Mouse (Mus musculus) left cerebral cortex, postnatal 25 days (tissue): ENCODE data around the gene Snx17. TPM values are rescaled to one million over a fixed set of nuclear protein-coding genes. Genes with fewer than 3 reads are reported as not detected.

Experiments
- DNase-seq, 2 experiments: peaks; one replicate each; pipeline ENCODE4 v3.0.0; 2022; ENCODE audit warnings: low spot score in 2 of 2, mixed read lengths in 1 of 2
- intact Hi-C: fragments of 180-260 bp; cut with DNase I; formaldehyde crosslinking; loops from one replicate; pipeline ENCODE4 v1.15.1; 2025
- total RNA-seq, 2 experiments: library from RNA; stranded (reverse); gene quantifications; 2 replicates each; pipeline ENCODE4 v1.2.3; 2021

Gene Snx17
- total RNA-seq, 2 experiments from 2014 or later, result 72.2 to 75.5 TPM

DNA sequence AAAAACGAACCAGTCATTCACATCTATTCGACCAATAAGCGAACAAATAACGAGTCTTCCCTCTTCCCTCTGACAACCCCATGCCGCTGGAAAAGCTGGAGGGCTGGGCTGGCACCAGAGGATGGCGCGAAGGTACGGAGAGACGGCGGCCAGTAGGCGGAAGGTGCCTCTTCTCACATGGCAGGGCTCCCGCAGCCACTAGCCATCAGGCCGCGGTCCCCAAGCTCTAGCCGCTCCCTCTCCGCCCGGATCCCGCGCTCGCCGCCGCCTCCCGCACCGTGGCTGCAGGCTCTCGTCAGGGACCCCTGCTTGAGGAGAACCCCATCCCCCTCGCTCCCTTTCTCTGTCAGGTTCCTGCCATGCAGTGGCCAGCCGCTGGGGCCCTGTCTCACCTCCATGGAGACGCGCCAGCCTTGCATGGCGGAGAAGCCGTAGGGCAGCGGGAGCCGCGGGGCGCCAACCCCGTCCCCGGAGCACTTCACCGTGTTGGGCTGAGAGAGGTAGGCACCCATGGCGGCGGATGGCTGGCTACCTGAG, 27.0 kb downstream of the Snx17 start:
- intact Hi-C loops, result loop anchor here (2.0 to 5.0 kb wide), 3 partner anchors 71 to 232 kb away; partner anchors contain the start of genes Ift172 and Zfp512
- DNase-seq, result peak; percentile 55 to 57

DNA sequence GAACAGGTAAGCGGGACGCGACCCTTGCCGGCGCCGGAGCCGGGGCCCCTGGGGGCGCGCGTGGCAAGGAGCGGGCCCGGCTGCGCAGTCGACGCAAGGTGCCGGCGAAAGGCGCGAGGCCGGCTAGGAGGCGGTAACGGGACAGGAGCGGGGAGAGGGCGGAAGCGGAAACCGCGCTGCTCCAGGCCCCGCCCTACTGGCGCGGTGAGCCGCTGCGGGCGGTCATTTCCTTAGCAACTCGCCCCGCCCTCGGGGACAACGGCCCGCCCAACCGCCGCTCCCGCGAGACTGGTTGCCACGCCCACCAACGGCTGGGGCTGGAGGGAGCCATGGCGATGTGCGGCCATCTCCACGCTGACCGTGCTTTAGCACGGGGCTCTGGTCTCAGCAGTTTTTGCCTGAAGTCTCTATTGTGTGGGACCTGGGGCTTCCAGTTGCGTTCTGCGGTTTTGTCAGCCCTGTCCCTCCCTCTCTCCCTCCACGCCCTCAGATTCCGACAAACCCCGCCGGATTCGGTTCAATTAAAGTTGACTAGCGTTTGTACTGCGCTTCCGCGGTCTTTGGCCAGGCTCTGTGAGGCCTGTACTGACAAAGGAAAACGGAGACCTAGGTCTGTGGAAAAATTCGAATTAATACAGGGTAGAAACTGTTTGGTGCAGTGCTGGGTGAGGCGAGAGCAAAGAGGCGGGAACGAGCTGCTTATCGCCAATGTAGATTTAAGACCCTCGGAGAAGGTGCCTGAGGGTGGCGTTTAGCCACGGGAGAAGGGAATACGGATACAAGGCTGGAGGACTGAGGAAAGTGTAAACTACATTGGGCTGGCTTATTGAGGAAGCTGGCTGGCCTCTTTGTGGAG, 27.6 kb downstream of the Snx17 start, which contains the start of gene Ppm1g:
Ppm1g (minus strand) TSS at position 240 of the 856 bp plus-strand sequence.
- intact Hi-C loops, result loop anchor here (1.0 to 5.0 kb wide), 4 partner anchors 20 to 232 kb away; partner anchors contain the start of genes Ift172, Nrbp1 and Zfp512
- DNase-seq, result peak; percentile 96

GRCm38 (mm10) chr5:31221304-31221945, 28.4 kb downstream of the Snx17 start:
- peak; percentile 23 to 47 for DNase-seq
- intact Hi-C loops, result loop anchor here (1.0 to 5.0 kb wide), 4 partner anchors 19 to 231 kb away; partner anchors contain the start of genes Ift172, Nrbp1 and Zfp512

GRCm38 (mm10) chr5:31222696-31223095, 29.7 kb downstream of the Snx17 start:
- intact Hi-C loops, result loop anchor here (5.0 kb wide), 1 partner anchor 230 kb away; the partner anchor contains the start of gene Zfp512

DNA sequence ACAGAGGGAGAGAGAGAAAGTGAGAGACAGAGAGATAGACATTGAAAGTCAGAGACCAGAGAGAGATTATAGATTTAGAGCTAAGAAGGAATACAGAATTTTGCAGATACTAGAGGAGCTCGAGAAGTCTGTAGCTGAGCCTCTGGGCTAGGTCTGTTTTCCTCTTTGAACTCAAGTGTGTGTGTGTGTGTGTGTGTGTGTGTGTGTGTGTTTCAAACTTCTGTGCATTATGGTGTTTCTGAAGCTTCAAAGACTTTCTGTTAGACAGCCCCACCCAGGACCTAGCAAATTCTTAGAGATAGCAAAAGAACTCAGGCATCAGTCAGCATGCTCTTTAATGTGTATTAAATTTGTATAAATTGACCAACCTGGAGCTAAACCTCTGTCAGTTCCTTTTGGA, 33.6 kb downstream of the Snx17 start:
- no peak for DNase-seq
- intact Hi-C loops, result no loop called here

More at GRCm38 (mm10) chr5:31222696-31223095, 29.7 kb downstream of the Snx17 start:
- DNase-seq, result no peak

DNA sequence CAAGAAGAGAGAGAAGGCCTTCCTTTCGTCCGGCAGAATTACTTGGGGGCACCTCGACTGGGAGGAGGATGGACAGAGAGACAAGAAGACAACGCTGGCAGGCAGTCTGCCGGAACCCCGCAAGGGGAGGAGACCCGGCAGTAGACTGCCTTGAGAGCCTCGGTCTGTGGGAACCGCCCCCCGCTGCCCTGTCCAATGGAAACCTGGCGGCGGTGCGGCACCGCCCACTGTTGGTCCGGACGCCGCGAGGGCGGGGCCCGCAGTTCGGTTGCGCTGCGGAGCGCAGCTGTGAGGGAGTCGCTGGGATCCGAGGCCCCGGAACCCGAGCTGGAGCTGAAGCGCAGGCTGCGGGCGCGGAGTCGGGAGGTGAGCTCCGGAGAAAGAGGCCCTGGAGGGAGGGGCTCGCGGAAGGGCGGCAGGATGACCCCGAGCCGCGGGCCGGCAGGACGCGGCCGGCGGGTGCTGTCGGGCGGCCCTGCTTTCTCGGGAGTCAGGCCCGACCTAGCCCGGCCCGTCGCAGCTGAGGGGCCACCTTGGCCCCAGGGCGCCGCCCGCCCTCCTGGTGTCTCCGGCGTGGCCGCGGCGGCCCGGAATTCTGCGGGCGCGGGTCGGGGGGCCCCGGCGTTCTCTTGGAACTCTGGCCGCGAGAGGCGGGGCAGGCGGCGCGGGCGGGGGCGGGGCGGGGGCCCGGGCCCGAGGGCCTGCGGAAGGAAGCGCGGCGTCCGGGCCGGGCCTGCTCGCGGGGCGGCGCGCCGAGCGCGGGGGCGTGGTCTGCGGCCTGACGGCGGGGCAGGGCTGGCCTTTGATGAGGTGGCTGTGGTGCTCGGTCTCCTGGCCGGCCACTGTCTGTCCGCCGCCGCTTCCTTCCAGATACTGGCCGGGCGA, 47.9 kb downstream of the Snx17 start, which contains the start of the genes Nrbp1 and Gm9970:
Nrbp1 (plus strand) TSS at position 228 of the 885 bp plus-strand sequence.
Gm9970 (minus strand) TSS at position 596 of the 885 bp plus-strand sequence.
- DNase-seq, result peak; percentile 96 to 97
- intact Hi-C loops, result loop anchor here (1.0 kb wide), 1 partner anchor 20 kb away; no protein-coding TSS in a partner anchor

- intact Hi-C loops, result no loop called here
- DNase-seq, result no peak
Observed at GRCm38 (mm10) chr5:31241522-31242034, 48.6 kb downstream of the Snx17 start.

GRCm38 (mm10) chr5:31242191-31242590, 49.2 kb downstream of the Snx17 start:
- intact Hi-C loops, result no loop called here
- DNase-seq, result no peak

Other genes starting within 250 kb of the Snx17 start
- gene Cgref1, start 247.6 kb upstream of the Snx17 start, total RNA-seq, result 10 to 100 TPM; 24.8 to 27.7 TPM
- gene Preb, start 232.9 kb upstream of the Snx17 start, total RNA-seq, result 100 to 1,000 TPM; 125 to 133 TPM
- under 1 TPM; 0.16 to 0.25 TPM for gene Tcf23, start 224.6 kb upstream of the Snx17 start, total RNA-seq
- gene Atraid, start 144.9 kb upstream of the Snx17 start, total RNA-seq, result 10 to 100 TPM; 70.8 to 71.4 TPM
- gene Slc5a6, start 144.3 kb upstream of the Snx17 start, total RNA-seq, result 10 to 100 TPM; 12.4 to 16.7 TPM
- gene Cad, start 138.4 kb upstream of the Snx17 start, total RNA-seq, result 10 to 100 TPM; 17.4 to 25.5 TPM
- not detected for gene Dnajc5g, start 86.9 kb upstream of the Snx17 start, total RNA-seq
- gene Slc30a3, start 85.0 kb upstream of the Snx17 start, total RNA-seq, result 100 to 1,000 TPM; 163 to 170 TPM
- 1 to 10 TPM; 2.5 to 4.0 TPM for gene Trim54, start 76.5 kb upstream of the Snx17 start, total RNA-seq
- gene Ucn, start 54.4 kb upstream of the Snx17 start, total RNA-seq, result 1 to 10 TPM; 1.5 to 2.2 TPM
- 10 to 100 TPM; 47.5 to 48.6 TPM for gene Mpv17, start 39.0 kb upstream of the Snx17 start, total RNA-seq
- gene Gm29609, start 13.3 kb upstream of the Snx17 start, total RNA-seq, result 1 to 10 TPM; 3.5 to 3.8 TPM
- gene Gtf3c2, start 13.1 kb upstream of the Snx17 start, total RNA-seq, result 10 to 100 TPM; 53.3 to 57.8 TPM
- gene Eif2b4, start 203 bp downstream of the Snx17 start, total RNA-seq, result 10 to 100 TPM; 39.0 to 44.2 TPM
- 10 to 100 TPM; 27.1 to 27.3 TPM for gene Zfp513, start 9.1 kb downstream of the Snx17 start, total RNA-seq
- 10 to 100 TPM; 71.3 to 72.1 TPM for gene Ppm1g, start 27.5 kb downstream of the Snx17 start, total RNA-seq
- 10 to 100 TPM; 81.8 to 83.1 TPM for gene Nrbp1, start 47.6 kb downstream of the Snx17 start, total RNA-seq
- gene Gm9970, start 48.0 kb downstream of the Snx17 start, total RNA-seq, result not detected
- 1 to 10 TPM; 1.3 to 2.4 TPM for gene Krtcap3, start 58.5 kb downstream of the Snx17 start, total RNA-seq
- 10 to 100 TPM; 78.8 to 91.5 TPM for gene Ift172, start 97.9 kb downstream of the Snx17 start, total RNA-seq
- gene Fndc4, start 102.9 kb downstream of the Snx17 start, total RNA-seq, result 100 to 1,000 TPM; 134 to 158 TPM
- gene Gckr, start 104.2 kb downstream of the Snx17 start, total RNA-seq, result not detected